Mouse (Mus musculus): ENCODE data around the gene Zfp385a. TPM values are rescaled to one million over a fixed set of nuclear protein-coding genes. Genes with fewer than 3 reads are reported as not detected.

Zfp385a gene
- total RNA-seq, 2 experiments from 2014 or later = 8.0 to 13.0 TPM

DNA sequence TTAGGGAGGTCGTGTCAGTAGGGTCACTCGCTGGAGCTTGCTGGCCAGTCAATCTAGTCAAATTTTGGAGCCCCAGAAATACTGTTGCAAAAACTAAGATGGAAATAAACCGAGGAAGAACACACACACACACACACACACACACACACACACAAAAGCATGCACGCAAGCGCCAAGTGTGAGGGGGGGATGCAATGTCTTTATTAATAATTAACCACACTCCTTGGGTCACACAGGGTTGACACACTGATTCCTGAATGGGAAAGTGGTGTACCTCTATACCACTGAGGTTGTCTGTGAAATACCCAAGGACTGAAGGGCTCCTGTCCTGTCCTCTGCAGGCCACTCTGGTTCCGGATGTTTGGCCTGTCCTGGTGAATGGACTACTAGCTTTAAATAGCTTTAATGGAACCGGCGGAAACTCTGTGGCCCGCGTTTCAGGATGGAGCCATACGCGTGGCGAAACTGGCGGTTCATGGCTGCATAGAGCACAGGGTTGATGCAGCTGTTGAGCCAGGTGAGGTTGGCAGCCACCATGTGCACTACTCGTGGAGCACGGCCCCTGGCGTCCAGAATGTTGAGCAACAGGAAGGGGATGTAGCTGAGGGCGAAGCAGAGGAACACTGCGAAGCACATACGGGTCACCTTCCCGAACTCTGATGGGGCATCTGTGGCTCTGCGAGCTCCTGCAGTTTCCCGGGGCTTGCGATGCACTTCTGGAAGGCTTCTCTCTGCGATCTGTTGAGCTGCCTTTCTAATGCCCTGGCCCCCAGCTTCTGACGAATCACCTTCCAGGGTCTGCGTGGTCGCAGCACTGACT, 31.6 kb downstream of the Zfp385a start:
- TF ChIP-seq CTCF (IDR thresholded peaks at IDR 0.05) = no peak
- DNase-seq = peak; percentile 33
- no peak overlapping the region for H3K27ac ChIP-seq
- no peak overlapping the region for H3K4me3 ChIP-seq
- intact Hi-C loops (cut with DNase I) = loop anchor here (5.0 kb wide), 1 partner anchor 341 kb away; the partner anchor contains the start of genes Hoxc10 and Hoxc5

DNA sequence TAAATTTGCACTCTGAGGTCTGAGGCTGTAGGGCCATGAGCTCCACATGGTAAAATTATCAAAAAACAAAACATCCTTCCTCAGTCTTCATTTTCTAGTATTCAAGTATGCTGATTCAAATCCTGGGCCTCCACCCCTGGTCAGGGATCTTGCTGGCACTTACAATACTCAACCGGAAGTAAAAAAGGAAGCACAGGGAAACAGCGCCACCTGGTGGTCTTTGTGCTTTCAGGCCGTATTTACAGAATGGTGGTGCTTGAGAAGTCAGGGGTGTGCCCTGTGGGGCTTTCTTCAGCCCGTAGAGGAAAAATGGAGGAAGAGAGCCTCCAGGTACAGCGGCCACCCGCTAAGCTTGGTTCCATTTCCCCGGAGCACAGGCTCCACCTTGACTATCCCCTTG, 32.8 kb downstream of the Zfp385a start:
- TF ChIP-seq CTCF (IDR thresholded peaks at IDR 0.05) = no peak; the same call in none of the 2 replicates
- intact Hi-C loops (cut with DNase I) = loop anchor here (1.0 to 5.0 kb wide), 4 partner anchors 23 to 340 kb away; partner anchors contain the start of genes Hoxc10 and Hoxc5
- H3K27ac ChIP-seq = peak overlapping the region; percentile 92
- H3K4me3 ChIP-seq = peak overlapping the region; percentile 27; the same call in 1 of the 2 replicates
- peak; percentile 92 for DNase-seq

DNA sequence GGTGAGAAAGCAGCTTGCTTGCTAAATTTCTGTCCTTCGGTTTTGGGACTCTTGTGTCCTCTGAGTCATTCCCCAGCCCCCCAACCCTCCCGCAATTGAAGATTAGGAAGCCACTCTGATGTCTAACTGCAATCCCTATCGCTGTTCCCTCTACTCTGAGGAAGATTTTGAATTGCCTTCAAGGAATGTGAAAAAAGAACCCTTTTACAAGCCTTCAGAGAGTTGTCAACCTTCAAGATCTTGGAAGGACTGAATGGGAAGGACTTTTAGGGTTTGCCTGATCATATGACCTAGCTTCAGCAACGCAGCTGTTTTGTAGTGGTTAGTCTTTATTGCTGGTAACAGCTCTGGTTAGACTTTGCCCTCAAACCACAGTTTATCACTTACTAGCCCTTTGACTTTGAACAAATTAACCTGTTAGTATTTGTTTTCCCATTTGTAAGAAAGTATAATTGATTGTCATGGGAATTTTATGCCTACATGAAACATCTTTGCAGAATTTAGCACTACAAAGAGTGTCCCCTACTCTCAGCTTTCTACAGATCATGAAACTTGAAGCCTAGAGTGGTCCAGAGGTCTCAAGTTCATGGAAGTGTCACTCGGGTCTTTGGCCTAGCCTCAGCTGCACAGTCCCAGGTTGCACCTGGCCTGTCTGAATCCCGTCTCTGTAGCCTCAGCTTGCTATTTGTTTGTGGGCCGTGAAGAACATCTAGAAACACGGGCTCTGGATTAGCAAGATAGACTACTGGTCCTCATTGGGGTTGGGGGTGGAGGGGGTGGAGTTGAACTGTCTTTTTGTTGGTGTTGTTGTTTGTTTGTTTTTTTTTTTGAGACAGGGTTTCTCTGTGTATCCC, 33.9 kb downstream of the Zfp385a start:
- DNase-seq = no peak
- intact Hi-C loops (cut with DNase I) = loop anchor here (2.0 to 5.0 kb wide), 2 partner anchors 123 to 339 kb away; partner anchors contain the start of genes Hoxc10 and Hoxc5
- Histone ChIP-seq H3K27ac (peak overlapping the region; percentile 92), H3K4me3 (peak overlapping the region; percentile 79)
- no peak for TF ChIP-seq CTCF (IDR thresholded peaks at IDR 0.05)

DNA sequence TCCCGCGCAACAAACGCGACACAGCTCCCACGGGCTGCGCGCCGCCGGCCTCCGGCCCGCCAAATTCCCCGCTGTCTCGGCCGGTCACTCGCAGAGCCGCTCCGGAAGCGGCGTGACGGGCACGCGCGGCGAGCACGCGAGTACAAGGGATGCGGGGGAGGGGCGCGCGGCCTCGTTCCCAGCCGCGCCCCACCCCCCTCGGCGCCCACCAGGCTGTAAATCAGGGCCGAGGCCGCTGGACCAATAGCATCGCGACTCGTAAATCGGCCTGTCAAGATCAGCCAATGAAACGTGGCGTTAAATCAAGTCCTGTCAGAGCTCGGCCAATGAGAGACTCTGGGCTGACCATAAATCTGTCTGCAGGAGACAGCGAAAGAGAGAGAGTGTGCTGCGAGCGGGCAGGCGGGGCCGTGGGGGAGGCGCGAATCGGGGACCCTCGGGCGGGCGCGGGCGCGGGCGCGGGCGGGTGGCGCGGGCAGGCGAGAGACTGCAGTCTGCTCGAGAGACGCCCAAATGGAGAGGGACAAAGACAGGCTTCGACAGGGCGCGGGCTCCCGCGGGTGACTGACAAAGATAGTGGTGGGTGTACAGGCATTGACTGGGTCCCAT, 34.7 kb downstream of the Zfp385a start:
- no peak for TF ChIP-seq CTCF (IDR thresholded peaks at IDR 0.05)
- Histone ChIP-seq H3K27ac (peak overlapping the region; percentile 92), H3K4me3 (peak overlapping the region; percentile 79)
- peak; percentile 96 for DNase-seq
- intact Hi-C loops (cut with DNase I) = loop anchor here (5.0 kb wide), 1 partner anchor 338 kb away; the partner anchor contains the start of genes Hoxc10 and Hoxc5

DNA sequence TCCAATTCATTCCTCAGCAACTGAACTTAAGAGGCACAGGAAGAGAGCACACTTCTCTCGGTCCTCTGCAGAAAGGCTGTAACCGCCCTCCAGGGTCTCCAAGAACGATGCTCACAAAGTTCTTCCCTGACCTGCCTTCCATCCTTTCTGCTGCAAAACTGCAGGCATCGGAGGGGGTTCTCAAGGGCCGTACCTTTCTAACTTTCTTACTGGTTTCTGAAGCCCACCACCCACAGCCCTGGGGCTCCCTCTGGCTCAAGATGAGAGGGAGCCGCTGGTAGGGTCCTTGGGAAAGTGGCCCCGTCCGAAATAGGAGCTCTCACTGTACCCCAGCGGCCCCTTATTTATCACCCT, 35.3 kb downstream of the Zfp385a start:
- intact Hi-C loops (cut with DNase I) = no loop called here

DNA sequence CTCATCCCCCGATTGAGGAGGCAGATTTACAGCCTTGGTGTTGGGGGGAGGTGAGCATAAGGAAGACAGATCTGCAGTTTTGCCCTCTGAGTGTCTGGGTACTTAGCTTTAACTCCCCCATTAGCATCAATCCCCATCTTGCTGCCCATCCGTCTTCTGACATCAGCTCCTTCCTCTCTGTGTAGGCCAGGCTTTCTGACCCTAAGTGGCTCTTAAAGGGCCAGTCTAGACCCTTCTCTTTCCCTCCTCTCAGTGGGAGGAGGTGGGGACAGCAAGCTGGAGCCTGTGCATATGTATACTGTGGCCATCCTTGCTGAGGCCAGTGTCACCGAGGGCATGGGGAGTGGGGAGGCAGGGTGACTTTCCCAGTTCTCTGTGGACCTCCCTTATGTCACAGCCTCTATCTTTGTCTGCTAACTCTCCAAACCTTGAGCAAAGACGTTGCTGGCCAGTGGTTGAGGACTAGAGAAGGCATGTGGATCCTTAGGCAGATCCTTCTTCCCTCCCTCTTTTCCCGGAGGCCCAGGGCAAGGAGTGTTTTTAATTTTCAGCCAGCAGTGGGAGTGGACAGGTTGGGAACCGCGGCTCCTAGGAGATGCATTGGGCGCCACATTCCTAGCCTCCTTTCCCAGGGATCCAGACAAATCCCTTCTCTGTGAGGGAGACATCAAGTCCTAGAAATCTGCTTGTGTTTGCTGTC, 35.8 kb downstream of the Zfp385a start:
- intact Hi-C loops (cut with DNase I) = no loop called here
- peak overlapping the region; percentile 79 for H3K4me3 ChIP-seq
- no peak for TF ChIP-seq CTCF (IDR thresholded peaks at IDR 0.05)
- no peak for DNase-seq
- peak overlapping the region; percentile 92 for H3K27ac ChIP-seq

More for the DNA sequence above, 35.3 kb downstream of the Zfp385a start:
- Histone ChIP-seq H3K4me3 (peak overlapping the region; percentile 79), H3K27ac (peak overlapping the region; percentile 92)
- TF ChIP-seq CTCF (IDR thresholded peaks at IDR 0.05) = no peak
- DNase-seq = no peak

DNA sequence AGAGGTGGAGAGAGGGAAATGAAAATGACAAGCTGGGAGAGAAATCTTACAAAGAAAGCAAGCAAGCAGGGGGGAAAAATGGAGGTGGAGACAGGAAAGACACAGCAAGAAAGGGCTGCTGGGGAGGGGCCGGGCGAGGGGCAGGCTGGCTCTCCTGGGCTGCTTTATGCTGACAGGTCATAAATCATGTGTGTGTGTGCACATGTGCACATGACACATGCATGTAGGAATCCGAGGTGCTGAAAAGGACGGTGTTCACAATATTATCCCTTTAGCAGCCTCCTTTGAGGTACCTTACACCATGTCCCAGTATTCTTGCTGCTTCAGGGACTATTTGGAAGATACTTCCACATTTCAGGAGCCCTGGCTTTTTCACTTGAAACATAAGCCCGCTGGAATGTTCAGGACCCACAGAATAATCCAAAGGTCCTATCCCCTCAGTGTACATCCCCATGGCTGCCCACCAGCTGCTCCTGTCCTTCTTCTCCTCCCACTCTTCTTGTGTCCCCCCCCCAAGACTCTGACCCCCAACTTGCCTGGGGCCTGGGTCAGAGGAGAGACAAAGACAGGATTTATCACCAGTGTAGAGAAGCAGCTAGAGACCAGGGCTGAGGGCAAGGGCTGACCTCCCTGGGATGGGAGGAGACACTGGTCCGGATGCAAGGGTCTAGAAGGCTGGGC, 37.4 kb downstream of the Zfp385a start:
- no peak overlapping the region for H3K4me3 ChIP-seq
- no peak for DNase-seq
- no peak for TF ChIP-seq CTCF (IDR thresholded peaks at IDR 0.05)
- intact Hi-C loops (cut with DNase I) = no loop called here
- peak overlapping the region; percentile 28; the same call in 1 of the 2 replicates for H3K27ac ChIP-seq

DNA sequence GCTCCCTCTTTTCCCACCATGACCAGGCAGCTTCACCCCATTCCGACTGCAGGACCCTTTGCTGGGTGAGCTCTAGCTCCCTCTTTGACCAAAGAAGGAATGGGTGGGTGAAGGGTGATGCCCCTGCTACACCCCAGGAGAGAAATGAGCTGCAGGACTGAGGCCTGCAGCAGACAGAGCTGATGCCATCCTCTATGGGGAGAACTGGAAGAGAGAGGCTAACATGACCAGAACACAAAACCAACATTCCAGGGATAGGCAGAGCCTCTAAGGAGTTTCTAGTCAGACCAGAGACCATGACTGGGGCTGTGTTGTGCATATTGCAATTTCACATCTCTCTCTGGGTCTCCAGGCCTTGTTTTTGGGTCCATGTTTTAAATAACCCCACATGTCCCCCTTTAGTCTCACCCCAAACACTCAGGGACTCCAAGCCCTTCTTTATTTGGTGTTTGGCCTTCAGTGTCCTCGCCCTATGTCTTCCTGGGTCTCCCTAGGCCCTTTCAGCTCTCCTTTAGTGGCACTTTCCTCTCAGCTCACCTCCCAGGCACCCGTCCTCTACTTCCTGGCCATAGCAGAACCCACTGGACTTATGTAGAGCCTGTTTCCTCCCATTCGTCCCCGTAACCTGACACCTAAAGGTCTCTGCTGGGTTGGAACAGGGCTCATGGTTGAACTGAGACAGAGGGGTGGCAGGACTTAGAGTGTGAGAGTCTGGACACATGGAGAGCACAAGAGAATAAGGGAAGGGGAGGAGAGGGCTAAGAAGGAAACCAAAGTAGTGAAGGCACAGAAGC, 38.1 kb downstream of the Zfp385a start:
- peak overlapping the region; percentile 28; the same call in 1 of the 2 replicates for H3K27ac ChIP-seq
- no peak for DNase-seq
- no peak for TF ChIP-seq CTCF (IDR thresholded peaks at IDR 0.05)
- intact Hi-C loops (cut with DNase I) = no loop called here
- H3K4me3 ChIP-seq = no peak overlapping the region

DNA sequence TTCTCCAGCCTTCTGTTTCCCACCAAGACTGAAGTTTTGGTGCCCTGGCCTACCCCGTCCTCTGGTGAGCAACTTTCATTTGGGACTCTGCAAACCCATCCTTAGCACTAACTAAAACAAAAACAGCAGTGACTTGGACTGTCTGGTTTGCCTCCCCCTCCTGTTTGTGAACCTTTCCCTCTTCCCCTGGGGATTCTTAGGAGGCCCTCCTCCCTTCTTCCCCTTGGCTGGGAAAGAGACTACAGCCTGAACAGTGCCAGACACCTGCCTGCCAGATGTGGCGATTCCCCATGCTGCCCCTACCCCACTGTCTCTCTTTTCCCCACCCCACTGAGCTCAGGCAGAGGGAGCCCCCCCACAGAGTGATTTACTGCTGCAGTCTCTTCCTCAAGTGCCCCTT, 38.8 kb downstream of the Zfp385a start:
- DNase-seq = peak; percentile 56
- intact Hi-C loops (cut with DNase I) = no loop called here

DNA sequence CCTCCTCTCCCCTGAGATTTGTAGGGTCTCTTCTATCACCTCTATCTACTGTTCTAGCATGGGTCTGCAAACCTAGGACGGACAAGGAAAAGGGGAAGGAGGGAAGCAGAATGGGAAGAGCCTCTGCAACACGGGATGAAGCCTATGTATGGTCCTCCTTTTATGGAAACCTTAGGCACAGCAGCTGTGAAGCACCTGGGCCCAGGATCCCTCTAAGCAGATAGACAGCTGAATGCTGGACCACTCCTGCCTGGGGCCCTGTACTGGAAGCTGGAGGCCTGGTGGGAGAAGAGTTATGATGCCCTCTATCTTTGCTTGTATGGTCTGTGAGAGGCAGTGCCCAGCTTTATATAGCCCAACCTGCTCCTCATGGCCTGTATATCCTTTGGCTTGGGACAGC, 39.3 kb downstream of the Zfp385a start:
- no peak for TF ChIP-seq CTCF (IDR thresholded peaks at IDR 0.05)
- intact Hi-C loops (cut with DNase I) = no loop called here
- Histone ChIP-seq H3K4me3 (no peak overlapping the region), H3K27ac (peak overlapping the region; percentile 58)
- no peak for DNase-seq

More for the DNA sequence above, 38.8 kb downstream of the Zfp385a start:
- TF ChIP-seq CTCF (IDR thresholded peaks at IDR 0.05) = no peak
- Histone ChIP-seq H3K4me3 (no peak overlapping the region), H3K27ac (peak overlapping the region; percentile 58)
